In genomic region chr7:89559105-89559504, GRCm38 (mm10) we compare ENCODE assay signal across 26 mouse cellular contexts. TPM values are rescaled to one million over a fixed set of nuclear protein-coding genes. Genes with fewer than 3 reads are reported as not detected.
DNase-seq lines count a peak whose midpoint lies in the region; ATAC-seq and TF ChIP-seq lines count a peak whose summit lies in the region.
"Had no signal": no experiment of that assay in that cellular context is flagged by ENCODE, and none has a peak within 500 bp of the region (broad histone marks: within the 10 kb centered on the region; RNA-seq: fewer than 3 reads in every experiment).

No protein-coding gene starts in this region.

- H3K9ac ChIP-seq in embryonic facial prominence, embryonic 14.5 days (ENCODE audit: low read depth, low read length): no peak overlapping the region
- H3K9ac ChIP-seq: embryonic facial prominence, embryonic 12.5 days; forebrain, embryonic 12.5 days; forebrain, embryonic 15.5 days; hindbrain, embryonic 13.5 days had no signal

- H3K27me3 ChIP-seq in embryonic facial prominence, embryonic 14.5 days (replicated peaks; ENCODE audit: control insufficient read depth, insufficient read depth, low read length): no peaks in the 10 kb centered on the region
- H3K27me3 ChIP-seq in myocyte (ENCODE audit: control insufficient read depth, insufficient read depth, insufficient read length): no peaks in the 10 kb centered on the region
- H3K27me3 ChIP-seq: CH12.LX; embryonic facial prominence, embryonic 12.5 days; forebrain, embryonic 12.5 days; forebrain, embryonic 15.5 days; Patski had no signal

- no peak for ATAC-seq in embryonic facial prominence, embryonic 14.5 days (ENCODE audit: low read depth)
- ATAC-seq: hindbrain, postnatal 0 days; inflammation-experienced regulatory T-cells, adult 6 months; intestine, embryonic 16.5 days; Patski had no signal

- H3K27ac ChIP-seq in gastrocnemius, adult 2 months: peak overlapping the region; percentile 51
- peak overlapping the region; percentile 76 for H3K27ac ChIP-seq in layer of hippocampus, adult 2 months
- 0 out of 2 replicates have a peak overlapping the region, but pooled peaks have one; percentile 13 for H3K27ac ChIP-seq in embryonic facial prominence, embryonic 14.5 days (replicated peaks; ENCODE audit: low read depth, low read length)
- H3K27ac ChIP-seq: embryonic facial prominence, embryonic 12.5 days; forebrain, embryonic 12.5 days; forebrain, embryonic 15.5 days; hindbrain, embryonic 13.5 days; hindbrain, postnatal 0 days had no signal

- no peak for TF ChIP-seq CTCF in gastrocnemius, adult 2 months (IDR thresholded peaks at IDR 0.05)
- TF ChIP-seq CTCF in layer of hippocampus, adult 2 months (conservative IDR thresholded peaks at IDR 0.05): no peak

- intact Hi-C loops in gastrocnemius, adult 2 months (cut with DNase I): no loop called here

- H3ac ChIP-seq in myocyte (ENCODE audit: control insufficient read depth, insufficient read length): no peak overlapping the region

- TF ChIP-seq POLR2A in myocyte (IDR thresholded peaks at IDR 0.05; ENCODE audit: insufficient read length, low read depth): no peak

- WGBS in embryonic facial prominence, embryonic 14.5 days: 76% methylated on average over 4 of the region's 4 CpGs

- 0 out of 2 replicates have a peak, but pooled peaks cover 5% of the 10 kb centered on the region for H3K4me1 ChIP-seq in embryonic facial prominence, embryonic 14.5 days (ENCODE audit: control insufficient read depth, insufficient read depth, low read length)
- H3K4me1 ChIP-seq: forebrain, embryonic 15.5 days had no signal

- no peaks in the 10 kb centered on the region for H3K79me2 ChIP-seq in myocyte (ENCODE audit: control insufficient read depth, insufficient read depth)

- DNase-seq in gastrocnemius, adult 2 months: no peak
- DNase-seq in gastrocnemius, adult 8-10 months (ENCODE audit: low spot score in 2 of 2): no peak
- DNase-seq in layer of hippocampus, adult 2 months (ENCODE audit: low spot score in 2 of 2): no peak
- DNase-seq in layer of hippocampus, adult 18-20 months (ENCODE audit: low spot score in 2 of 2): no peak
- DNase-seq in embryonic facial prominence, embryonic 14.5 days (ENCODE audit: low spot score): no peak
- no peak for DNase-seq in cerebellum, adult 11 months
- DNase-seq: B cell, adult 2 months; cerebellum, adult 18-20 months; cerebellum, adult 9-10 months; cerebellum, postnatal 14 days; gastrocnemius, postnatal 14 days; heart, adult 11 months had no signal

- no peaks in the 10 kb centered on the region for H3K36me3 ChIP-seq in embryonic facial prominence, embryonic 14.5 days (ENCODE audit: control insufficient read depth, insufficient read depth, low read length)
- H3K36me3 ChIP-seq in myocyte (ENCODE audit: control insufficient read depth, insufficient read depth): no peaks in the 10 kb centered on the region
- H3K36me3 ChIP-seq: embryonic facial prominence, embryonic 12.5 days; forebrain, embryonic 12.5 days; forebrain, embryonic 15.5 days; G1E; hindbrain, embryonic 13.5 days had no signal

- H3K9me3 ChIP-seq in embryonic facial prominence, embryonic 14.5 days (ENCODE audit: control insufficient read depth, low read length): no peaks in the 10 kb centered on the region
- H3K9me3 ChIP-seq: embryonic facial prominence, embryonic 12.5 days; forebrain, embryonic 12.5 days; forebrain, embryonic 15.5 days; G1E; hindbrain, embryonic 13.5 days had no signal

- H3K4me2 ChIP-seq in embryonic facial prominence, embryonic 14.5 days (ENCODE audit: low read depth, low read length): no peak overlapping the region
- H3K4me2 ChIP-seq in myocyte (ENCODE audit: low read depth): peak overlapping the region; percentile 18
- H3K4me2 ChIP-seq: embryonic facial prominence, embryonic 12.5 days; forebrain, embryonic 12.5 days; forebrain, embryonic 15.5 days; heart, embryonic 11.5 days; hindbrain, embryonic 13.5 days had no signal

- H3K4me3 ChIP-seq in gastrocnemius, adult 2 months: no peak overlapping the region
- H3K4me3 ChIP-seq in layer of hippocampus, adult 2 months: no peak overlapping the region
- H3K4me3 ChIP-seq in embryonic facial prominence, embryonic 14.5 days (ENCODE audit: low read depth, low read length): no peak overlapping the region
- no peak overlapping the region for H3K4me3 ChIP-seq in myocyte
- H3K4me3 ChIP-seq: embryonic facial prominence, embryonic 12.5 days; erythroblast, embryonic 14.5 days; forebrain, embryonic 12.5 days; forebrain, embryonic 15.5 days; hindbrain, embryonic 13.5 days had no signal

TF ChIP-seq in myocyte, 11 proteins besides CTCF, POLR2A, EP300 and RAD21:
- no peak for TF ChIP-seq REST (IDR thresholded peaks at IDR 0.05; ENCODE audit: insufficient read depth, insufficient read length)
- TF ChIP-seq MYOG (IDR thresholded peaks at IDR 0.05; ENCODE audit: control insufficient read depth in 1 of 3, insufficient read depth in 1 of 3, insufficient read length in 2 of 3, low read depth in 2 of 3): peak in 1 of 3 experiments; percentile 63
- TF ChIP-seq MYOD1 (IDR thresholded peaks at IDR 0.05; ENCODE audit: control insufficient read depth in 1 of 3, insufficient read length in 2 of 3, low read depth in 2 of 3): peak in 1 of 3 experiments; percentile 56

RNA-seq across cellular contexts. Expression of gene Prss23, which starts 32.1 kb away (rescaled TPM):
- 10 to 100 TPM; 40.4 to 72.1 TPM for total RNA-seq in gastrocnemius, adult 2 months (2021)
- total RNA-seq in gastrocnemius, adult 8-10 months (2022): 10 to 100 TPM; 48.3 to 61.7 (median 58.2) TPM
- total RNA-seq in layer of hippocampus, adult 2 months (2021): 10 to 100 TPM; 16.7 to 18.1 TPM
- total RNA-seq in layer of hippocampus, adult 18-20 months (2021): 10 to 100 TPM; 16.5 to 16.6 TPM
- polyA plus RNA-seq in embryonic facial prominence, embryonic 14.5 days (2014; fragmentation: Nextera tagmentation; extraction: Ambion mirVana): 78.6 and 82.6 TPM in 2 replicates
- 98.5 TPM for polyA plus RNA-seq in myocyte (2012; fragmentation: generic; extraction: Trizol)
- total RNA-seq: hematopoietic stem cell, adult 5-6 weeks had no signal
- polyA plus RNA-seq: erythroblast, embryonic 14.5 days; G1E; inflammation-experienced regulatory T-cells, adult 6 months had no signal

Comparison
In these comparisons a context has a peak if more than half of its experiments do, and no peak if none do; other contexts are left out.
1. H3K27ac ChIP-seq: peak in every context shown above with its lines; median percentile 76 in layer of hippocampus, adult 2 months; 51 in gastrocnemius, adult 2 months; 13 in embryonic facial prominence, embryonic 14.5 days.